Mouse (Mus musculus) testis, adult 2 months (tissue): Measurements from ENCODE around the gene Eme1. TPM values are rescaled to one million over a fixed set of nuclear protein-coding genes. Genes with fewer than 3 reads are reported as not detected.

Source experiments
- H3K27ac ChIP-seq: fragments of 200-500 bp; 2 replicates; pipeline ENCODE4 v1.5.1; 2012; ENCODE audit warnings: low read depth, low read length; ENCODE audit not compliant: control insufficient read depth, insufficient read depth
- H3K27me3 ChIP-seq: fragments of 200-500 bp; 2 replicates; pipeline ENCODE4 v1.6.1; 2012; ENCODE audit warnings: mild to moderate bottlenecking, low read length, moderate library complexity; ENCODE audit not compliant: control insufficient read depth, insufficient read depth
- H3K36me3 ChIP-seq: fragments of 200-500 bp; 2 replicates; pipeline ENCODE4 v1.6.1; 2012; ENCODE audit warnings: mild to moderate bottlenecking, low read length; ENCODE audit not compliant: control insufficient read depth, insufficient read depth
- H3K4me1 ChIP-seq: fragments of 200-500 bp; 2 replicates; pipeline ENCODE4 v1.6.1; 2012; ENCODE audit warnings: low read length; ENCODE audit not compliant: control insufficient read depth, insufficient read depth
- H3K4me3 ChIP-seq: fragments of 200-500 bp; 2 replicates; pipeline ENCODE4 v1.5.1; 2012; ENCODE audit warnings: low read depth, mild to moderate bottlenecking, low read length, moderate library complexity, mixed read lengths; ENCODE audit not compliant: control insufficient read depth
- CTCF ChIP-seq: fragments of 200-500 bp; IDR thresholded peaks from 2 replicates; pipeline ENCODE4 v1.5.1; 2012; ENCODE audit warnings: low read depth, mild to moderate bottlenecking, inconsistent platforms, low read length, moderate library complexity; ENCODE audit not compliant: control insufficient read depth, insufficient read depth, insufficient replicate concordance
- POLR2A ChIP-seq: fragments of 200-500 bp; IDR thresholded peaks from 2 replicates; pipeline ENCODE4 v1.6.1; 2012; ENCODE audit warnings: low read depth, mild to moderate bottlenecking, inconsistent platforms, low read length, moderate library complexity; ENCODE audit not compliant: control insufficient read depth
- polyA plus RNA-seq: library from polyadenylated mRNA; depleted of rRNA; stranded (reverse); fragments of >200 nt; gene quantifications from 2 replicates; pipeline ENCODE4 v1.2.3, GENCODE M21; 2012

The Eme1 gene
- polyA plus RNA-seq, 1 experiment = 3.9 TPM

- no peak overlapping the region for H3K4me3 ChIP-seq
- H3K36me3 ChIP-seq = peaks cover 2% of the 10 kb centered on the region
- H3K27me3 ChIP-seq = no peaks in the 10 kb centered on the region
- peaks cover 10% of the 10 kb centered on the region for H3K4me1 ChIP-seq
- TF ChIP-seq CTCF = no peak
- TF ChIP-seq POLR2A = no peak
- no peak overlapping the region for H3K27ac ChIP-seq
Measured at GRCm38 (mm10) chr11:94632988-94633387, 20.8 kb downstream of the Eme1 start.

GRCm38 (mm10) chr11:94631969-94632368 lies 21.8 kb downstream of the Eme1 start:
- TF ChIP-seq POLR2A (no peak), CTCF (no peak)
- H3K27me3 ChIP-seq = no peaks in the 10 kb centered on the region
- peaks cover 2% of the 10 kb centered on the region for H3K36me3 ChIP-seq
- H3K4me1 ChIP-seq = peaks cover 10% of the 10 kb centered on the region
- no peak overlapping the region for H3K27ac ChIP-seq
- no peak overlapping the region for H3K4me3 ChIP-seq

- H3K27ac ChIP-seq = peak overlapping the region; percentile 77
- H3K36me3 ChIP-seq = peaks cover 1% of the 10 kb centered on the region
- peak overlapping the region; percentile 96 for H3K4me3 ChIP-seq
- peaks cover 10% of the 10 kb centered on the region for H3K4me1 ChIP-seq
- no peaks in the 10 kb centered on the region for H3K27me3 ChIP-seq
- TF ChIP-seq CTCF (no peak), POLR2A (no peak)
Measured at GRCm38 (mm10) chr11:94630199-94631011, 23.4 kb downstream of the Eme1 start.

GRCm38 (mm10) chr11:94629884-94630198 lies 23.9 kb downstream of the Eme1 start:
- no peaks in the 10 kb centered on the region for H3K27me3 ChIP-seq
- H3K27ac ChIP-seq = peak overlapping the region; percentile 77
- H3K36me3 ChIP-seq = peaks cover 1% of the 10 kb centered on the region
- peak overlapping the region; percentile 96 for H3K4me3 ChIP-seq
- TF ChIP-seq POLR2A = no peak
- no peak for TF ChIP-seq CTCF
- H3K4me1 ChIP-seq = peaks cover 10% of the 10 kb centered on the region

GRCm38 (mm10) chr11:94629199-94629883 lies 24.4 kb downstream of the Eme1 start, which contains the start of gene Lrrc59:
TSS of gene Lrrc59 (plus strand) at chr11:94629767.
- peaks cover 10% of the 10 kb centered on the region for H3K4me1 ChIP-seq
- peak; percentile 85 for TF ChIP-seq POLR2A
- peak; percentile 100 for TF ChIP-seq CTCF
- no peaks in the 10 kb centered on the region for H3K27me3 ChIP-seq
- H3K4me3 ChIP-seq = peak within 1 kb of the TSS; percentile 96
- peaks cover 1% of the 10 kb centered on the region for H3K36me3 ChIP-seq
- H3K27ac ChIP-seq = peak within 1 kb of the TSS; percentile 77

- H3K4me1 ChIP-seq = no peaks in the 10 kb centered on the region
Measured at GRCm38 (mm10) chr11:94622162-94622561, 31.6 kb downstream of the Eme1 start.

GRCm38 (mm10) chr11:94621458-94621852 lies 32.3 kb downstream of the Eme1 start:
- Histone ChIP-seq H3K4me1 (no peaks in the 10 kb centered on the region), H3K27me3 (no peaks in the 10 kb centered on the region), H3K4me3 (no peak overlapping the region), H3K36me3 (no peaks in the 10 kb centered on the region), H3K27ac (no peak overlapping the region)
- TF ChIP-seq CTCF (no peak), POLR2A (no peak)

More at GRCm38 (mm10) chr11:94622162-94622561, 31.6 kb downstream of the Eme1 start:
- no peak overlapping the region for H3K27ac ChIP-seq
- H3K4me3 ChIP-seq = no peak overlapping the region
- no peak for TF ChIP-seq CTCF
- no peak for TF ChIP-seq POLR2A
- no peaks in the 10 kb centered on the region for H3K36me3 ChIP-seq
- no peaks in the 10 kb centered on the region for H3K27me3 ChIP-seq
